Mouse (Mus musculus): ENCODE measurements around the gene Rps8. TPM values are rescaled to one million over a fixed set of nuclear protein-coding genes. Genes with fewer than 3 reads are reported as not detected.

Rps8 gene
- 3,907 TPM for polyA plus RNA-seq (2012; fragmentation: generic; extraction: Trizol)

DNA sequence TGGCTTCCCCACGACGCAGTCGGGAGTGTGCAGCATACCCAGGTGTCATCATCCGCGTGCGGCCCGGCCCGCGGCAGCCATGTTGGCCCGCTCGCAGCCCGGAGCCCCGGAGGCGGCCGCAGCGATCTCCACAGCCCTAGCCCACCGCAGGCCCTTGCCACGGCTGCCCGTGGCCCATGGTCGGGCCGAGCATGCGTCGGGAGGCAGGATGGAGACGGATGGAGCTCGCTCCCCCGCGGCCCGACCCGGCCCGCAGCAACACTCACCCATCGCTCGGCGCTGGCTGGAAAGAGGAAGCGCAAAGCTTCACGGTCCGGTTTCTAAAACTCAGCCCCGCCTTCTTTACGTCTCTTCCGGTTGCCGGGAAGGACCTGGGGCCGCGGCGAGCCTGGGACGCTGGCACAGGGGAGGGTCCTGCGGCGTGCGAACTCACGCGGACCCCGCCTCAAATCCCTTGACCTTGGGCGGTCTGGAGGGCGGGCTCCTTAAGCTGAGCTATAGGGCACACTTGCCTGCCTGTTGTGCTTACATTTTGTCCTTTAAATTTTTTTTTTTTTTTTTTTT, at the start of gene Rps8:
Gene Rps8, minus strand, starts transcription at position 452 of the 564 bp plus-strand sequence.
- peaks cover 36% of the 10 kb centered on the region for H3K36me3 ChIP-seq (ENCODE audit: control insufficient read depth, insufficient read depth)
- no peaks in the 10 kb centered on the region for H3K27me3 ChIP-seq (ENCODE audit: control insufficient read depth, insufficient read depth, insufficient read length)
- peak within 1 kb of the TSS; percentile 91 for H3ac ChIP-seq (ENCODE audit: control insufficient read depth, insufficient read length)
- peak within 1 kb of the TSS; percentile 72 for H3K4me2 ChIP-seq (ENCODE audit: low read depth)
- H3K4me3 ChIP-seq, result peak within 1 kb of the TSS; percentile 92
- peaks cover 36% of the 10 kb centered on the region for H3K79me2 ChIP-seq (ENCODE audit: control insufficient read depth, insufficient read depth)
- TF ChIP-seq USF1 (IDR thresholded peaks at IDR 0.05; ENCODE audit: low read depth), result no peak
- peak; percentile 95 for TF ChIP-seq POLR2A (IDR thresholded peaks at IDR 0.05; ENCODE audit: insufficient read length, low read depth)
- no peak for TF ChIP-seq REST (IDR thresholded peaks at IDR 0.05; ENCODE audit: insufficient read depth, insufficient read length)
- TF ChIP-seq CEBPB (IDR thresholded peaks at IDR 0.05; ENCODE audit: insufficient read depth, poor library complexity, severe bottlenecking), result no peak
- no peak for TF ChIP-seq MYOG (IDR thresholded peaks at IDR 0.05; ENCODE audit: control insufficient read depth in 1 of 3, insufficient read depth in 1 of 3, insufficient read length in 2 of 3, low read depth in 2 of 3)
- peak; percentile 96 for TF ChIP-seq POLR2AphosphoS2 (IDR thresholded peaks at IDR 0.05; ENCODE audit: insufficient read length, low read depth)
- peak in 1 of 3 experiments; percentile 26 for TF ChIP-seq MYOD1 (IDR thresholded peaks at IDR 0.05; ENCODE audit: control insufficient read depth in 1 of 3, insufficient read length in 2 of 3, low read depth in 2 of 3)
- TF ChIP-seq MAX (IDR thresholded peaks at IDR 0.05; ENCODE audit: low read depth), result peak; percentile 13

DNA sequence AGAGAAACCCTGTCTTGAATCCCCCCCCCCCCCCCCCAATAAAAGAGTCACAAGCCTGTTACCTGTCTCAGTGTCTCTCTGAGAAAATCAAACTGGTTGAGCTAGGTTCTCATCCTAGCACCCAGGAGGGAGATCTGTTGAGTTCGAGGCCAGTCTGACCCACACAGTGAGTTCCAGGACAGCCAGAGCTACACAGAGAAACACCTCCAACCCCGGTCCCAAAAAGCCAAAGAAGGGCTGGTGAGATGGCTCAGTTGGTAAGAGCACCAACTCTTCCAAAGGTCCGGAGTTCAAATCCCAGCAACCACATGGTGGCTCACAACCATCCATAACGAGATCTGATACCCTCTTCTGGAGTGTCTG, 46.9 kb upstream of the Rps8 start:
- H3K79me2 ChIP-seq (ENCODE audit: control insufficient read depth, insufficient read depth), result no peaks in the 10 kb centered on the region
- no peaks in the 10 kb centered on the region for H3K36me3 ChIP-seq (ENCODE audit: control insufficient read depth, insufficient read depth)
- no peak for TF ChIP-seq CEBPB (IDR thresholded peaks at IDR 0.05; ENCODE audit: insufficient read depth, poor library complexity, severe bottlenecking)
- no peak for TF ChIP-seq USF1 (IDR thresholded peaks at IDR 0.05; ENCODE audit: low read depth)
- TF ChIP-seq SRF (IDR thresholded peaks at IDR 0.05; ENCODE audit: control insufficient read depth, insufficient read length, low read depth), result no peak
- no peak for TF ChIP-seq E2F4 (IDR thresholded peaks at IDR 0.05; ENCODE audit: insufficient read depth)
- no peak for TF ChIP-seq TCF12 (IDR thresholded peaks at IDR 0.05; ENCODE audit: insufficient read depth, poor library complexity, severe bottlenecking)
- no peak for TF ChIP-seq MYOG (IDR thresholded peaks at IDR 0.05; ENCODE audit: control insufficient read depth in 1 of 3, insufficient read depth in 1 of 3, insufficient read length in 2 of 3, low read depth in 2 of 3)
- no peak for TF ChIP-seq POLR2A (IDR thresholded peaks at IDR 0.05; ENCODE audit: insufficient read length, low read depth)
- no peak for TF ChIP-seq MYOD1 (IDR thresholded peaks at IDR 0.05; ENCODE audit: control insufficient read depth in 1 of 3, insufficient read length in 2 of 3, low read depth in 2 of 3)
- TF ChIP-seq MAX (IDR thresholded peaks at IDR 0.05; ENCODE audit: low read depth), result no peak
- TF ChIP-seq REST (IDR thresholded peaks at IDR 0.05; ENCODE audit: insufficient read depth, insufficient read length), result no peak
- TF ChIP-seq POLR2AphosphoS2 (IDR thresholded peaks at IDR 0.05; ENCODE audit: insufficient read length, low read depth), result no peak
- no peak for TF ChIP-seq TCF3 (IDR thresholded peaks at IDR 0.05; ENCODE audit: insufficient read length, low read depth)
- H3K4me2 ChIP-seq (ENCODE audit: low read depth), result peak overlapping the region; percentile 80
- no peak overlapping the region for H3ac ChIP-seq (ENCODE audit: control insufficient read depth, insufficient read length)
- H3K27me3 ChIP-seq (ENCODE audit: control insufficient read depth, insufficient read depth, insufficient read length), result no peaks in the 10 kb centered on the region
- no peak overlapping the region for H3K4me3 ChIP-seq

DNA sequence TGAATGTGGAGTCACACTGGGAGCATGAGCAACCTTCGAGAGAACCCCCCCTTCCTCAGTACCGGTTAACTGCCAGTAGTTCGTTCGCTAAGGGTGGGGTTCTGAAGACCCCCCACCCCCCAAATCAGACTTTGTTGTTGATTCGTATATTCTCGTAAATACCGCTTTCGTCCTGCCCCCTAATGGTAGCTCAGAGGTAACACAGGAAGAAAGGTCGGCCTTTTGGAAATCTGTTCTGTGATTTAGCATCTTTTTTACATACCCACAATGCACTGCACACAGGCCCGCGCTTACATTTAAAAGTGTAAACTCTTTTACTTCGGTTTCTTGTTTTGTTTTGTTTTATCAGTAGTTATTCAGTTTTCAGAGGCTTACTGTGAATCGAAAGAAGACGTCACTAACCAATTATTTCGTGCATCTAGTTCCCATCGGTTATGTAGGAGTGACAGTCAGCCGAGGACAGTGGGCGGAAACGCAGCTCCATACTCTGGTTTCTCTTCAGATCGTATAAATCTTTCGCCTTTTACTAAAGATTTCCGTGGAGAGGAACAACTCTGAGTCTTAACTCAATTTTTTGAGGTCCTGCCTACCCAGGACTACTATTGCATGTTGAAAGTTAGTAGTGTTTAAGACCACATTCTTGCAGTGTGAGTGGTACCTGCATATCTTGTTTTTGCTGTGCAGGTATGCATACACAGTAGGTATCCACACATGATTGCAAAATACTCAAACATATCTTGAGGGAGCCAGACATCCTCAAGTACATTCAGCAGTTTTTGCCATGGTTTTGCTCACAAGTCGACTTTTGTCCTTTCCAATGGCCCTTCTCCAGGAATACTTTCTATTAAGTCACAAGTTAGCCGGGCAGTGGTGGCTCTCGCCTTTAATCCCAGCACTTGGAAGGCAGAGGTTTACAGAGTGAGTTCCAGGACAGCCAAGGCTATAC, 46.3 kb upstream of the Rps8 start:
- Histone ChIP-seq H3ac (ENCODE audit: control insufficient read depth, insufficient read length) (no peak overlapping the region), H3K4me2 (ENCODE audit: low read depth) (peak overlapping the region; percentile 80), H3K27me3 (ENCODE audit: control insufficient read depth, insufficient read depth, insufficient read length) (no peaks in the 10 kb centered on the region), H3K79me2 (ENCODE audit: control insufficient read depth, insufficient read depth) (no peaks in the 10 kb centered on the region), H3K36me3 (ENCODE audit: control insufficient read depth, insufficient read depth) (no peaks in the 10 kb centered on the region), H3K4me3 (peak overlapping the region; percentile 10)
- TF ChIP-seq CEBPB (IDR thresholded peaks at IDR 0.05; ENCODE audit: insufficient read depth, poor library complexity, severe bottlenecking), result peak; percentile 74
- no peak for TF ChIP-seq SRF (IDR thresholded peaks at IDR 0.05; ENCODE audit: control insufficient read depth, insufficient read length, low read depth)
- TF ChIP-seq TCF3 (IDR thresholded peaks at IDR 0.05; ENCODE audit: insufficient read length, low read depth), result no peak
- no peak for TF ChIP-seq USF1 (IDR thresholded peaks at IDR 0.05; ENCODE audit: low read depth)
- TF ChIP-seq MAX (IDR thresholded peaks at IDR 0.05; ENCODE audit: low read depth), result no peak
- peak; percentile 75 for TF ChIP-seq POLR2A (IDR thresholded peaks at IDR 0.05; ENCODE audit: insufficient read length, low read depth)
- TF ChIP-seq E2F4 (IDR thresholded peaks at IDR 0.05; ENCODE audit: insufficient read depth), result peak; percentile 66
- TF ChIP-seq POLR2AphosphoS2 (IDR thresholded peaks at IDR 0.05; ENCODE audit: insufficient read length, low read depth), result peak; percentile 63

DNA sequence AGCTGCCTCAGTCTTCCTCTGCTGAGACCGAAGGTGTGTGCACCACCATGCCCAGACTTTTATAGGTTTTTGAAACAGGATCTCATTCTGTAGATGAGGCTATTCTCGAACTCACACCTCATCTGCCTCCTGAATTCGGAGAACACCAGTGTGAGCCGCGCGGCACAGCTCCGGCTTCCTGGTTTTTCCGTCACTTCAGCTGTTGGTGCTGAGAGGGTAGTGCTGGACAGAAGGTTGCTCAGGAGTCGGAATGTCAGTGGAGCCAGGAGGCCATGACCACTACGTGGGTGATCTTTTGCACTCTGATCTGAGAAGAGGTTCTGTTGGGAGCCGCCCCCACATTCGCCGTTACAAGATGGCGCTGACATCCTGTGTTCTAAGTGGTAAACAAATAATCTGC, 35.8 kb upstream of the Rps8 start:
- Histone ChIP-seq H3ac (ENCODE audit: control insufficient read depth, insufficient read length) (no peak overlapping the region), H3K4me3 (no peak overlapping the region), H3K4me2 (ENCODE audit: low read depth) (no peak overlapping the region), H3K79me2 (ENCODE audit: control insufficient read depth, insufficient read depth) (no peaks in the 10 kb centered on the region), H3K36me3 (ENCODE audit: control insufficient read depth, insufficient read depth) (no peaks in the 10 kb centered on the region), H3K27me3 (ENCODE audit: control insufficient read depth, insufficient read depth, insufficient read length) (no peaks in the 10 kb centered on the region)
- TF ChIP-seq MAX (IDR thresholded peaks at IDR 0.05; ENCODE audit: low read depth) (no peak), REST (IDR thresholded peaks at IDR 0.05; ENCODE audit: insufficient read depth, insufficient read length) (no peak)

DNA sequence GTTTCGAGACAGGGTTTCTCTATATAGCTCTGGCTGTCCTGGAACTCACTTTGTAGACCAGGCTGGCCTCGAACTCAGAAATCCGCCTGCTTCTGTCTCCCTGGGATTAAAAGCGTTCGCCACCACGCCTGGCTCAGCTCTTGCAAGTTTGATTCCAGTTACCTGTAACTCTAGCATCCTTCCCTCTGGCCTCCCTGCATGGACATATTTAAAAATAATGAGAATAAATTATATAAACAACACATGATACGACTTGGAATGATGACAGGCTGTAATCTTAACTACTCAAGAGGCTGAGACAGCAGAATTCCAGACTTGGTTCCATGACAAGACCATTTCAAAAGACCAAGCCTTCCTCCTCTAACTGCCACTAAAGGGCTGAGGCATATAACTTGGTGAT, 34.6 kb upstream of the Rps8 start:
- TF ChIP-seq REST (IDR thresholded peaks at IDR 0.05; ENCODE audit: insufficient read depth, insufficient read length) (no peak), TCF3 (IDR thresholded peaks at IDR 0.05; ENCODE audit: insufficient read length, low read depth) (no peak), USF1 (IDR thresholded peaks at IDR 0.05; ENCODE audit: low read depth) (no peak), TCF12 (IDR thresholded peaks at IDR 0.05; ENCODE audit: insufficient read depth, poor library complexity, severe bottlenecking) (no peak), MYOG (IDR thresholded peaks at IDR 0.05; ENCODE audit: control insufficient read depth in 1 of 3, insufficient read depth in 1 of 3, insufficient read length in 2 of 3, low read depth in 2 of 3) (no peak), MYOD1 (IDR thresholded peaks at IDR 0.05; ENCODE audit: control insufficient read depth in 1 of 3, insufficient read length in 2 of 3, low read depth in 2 of 3) (no peak), CEBPB (IDR thresholded peaks at IDR 0.05; ENCODE audit: insufficient read depth, poor library complexity, severe bottlenecking) (no peak)
- Histone ChIP-seq H3ac (ENCODE audit: control insufficient read depth, insufficient read length) (no peak overlapping the region), H3K36me3 (ENCODE audit: control insufficient read depth, insufficient read depth) (no peaks in the 10 kb centered on the region), H3K4me3 (no peak overlapping the region), H3K27me3 (ENCODE audit: control insufficient read depth, insufficient read depth, insufficient read length) (no peaks in the 10 kb centered on the region), H3K79me2 (ENCODE audit: control insufficient read depth, insufficient read depth) (no peaks in the 10 kb centered on the region), H3K4me2 (ENCODE audit: low read depth) (peak overlapping the region; percentile 77)
